Mouse (Mus musculus) thymus, adult 2 months (tissue): ENCODE measurements at regions not wholly inside any gene's neighbourhood (a gene's known extent, or its start where the extent isn't known, plus 50 kb on each side); places are given as distances from the start of the nearest gene placed in this dataset.

Experiments used
- CTCF ChIP-seq: fragments of 200-500 bp; IDR thresholded peaks from 2 replicates; pipeline ENCODE4 v1.5.1; 2012; ENCODE audit warnings: mild to moderate bottlenecking, control low read depth, low read length, moderate library complexity, borderline replicate concordance; ENCODE audit not compliant: control insufficient read depth, poor library complexity, insufficient read depth; ENCODE audit errors: extremely low read depth
- POLR2A ChIP-seq: fragments of 200-500 bp; IDR thresholded peaks from 2 replicates; pipeline ENCODE4 v1.6.1; 2012; ENCODE audit warnings: mild to moderate bottlenecking, low read length, control low read depth, moderate library complexity; ENCODE audit not compliant: control insufficient read depth, poor library complexity, insufficient read depth; ENCODE audit errors: extremely low read depth

- TF ChIP-seq CTCF (no peak), POLR2A (no peak)
Measured at GRCm38 (mm10) chr5:119449166-119449565, 221.3 kb upstream of the Tbx3 start.
